Mouse (Mus musculus) heart, embryonic 14.5 days (tissue): Measurements from ENCODE around the gene Tmtc2. TPM values are rescaled to one million over a fixed set of nuclear protein-coding genes. Genes with fewer than 3 reads are reported as not detected.

Experiments
- ATAC-seq: fragments of 200-750 bp; cut with Nextera tagmentation; 2 replicates; pipeline ENCODE4 v1.8.0; 2017; ENCODE audit warnings: low read depth, moderate TSS enrichment; ENCODE audit not compliant: insufficient number of reproducible peaks, insufficient read depth, low FRiP score
- H3K27ac ChIP-seq, 2 experiments: fragments of 200-500 bp in 1 of 2; fragments of 300-500 bp in 1 of 2; sonication (generic) in 1 of 2; replicated peaks in 1 of 2; 2 replicates each; pipeline ENCODE4 v1.5.1; 2012 to 2014; ENCODE audit warnings: low read depth in 2 of 2, low read length in 2 of 2, control low read depth in 1 of 2, mild to moderate bottlenecking in 1 of 2, mixed read lengths in 1 of 2; ENCODE audit not compliant: control insufficient read depth in 1 of 2, insufficient read depth in 1 of 2
- H3K27me3 ChIP-seq: fragments of 300-500 bp; sonication (generic); 2 replicates; pipeline ENCODE4 v1.6.1; 2014; ENCODE audit warnings: mild to moderate bottlenecking, low read length, control low read depth; ENCODE audit not compliant: control insufficient read depth, insufficient read depth
- H3K36me3 ChIP-seq: fragments of 300-500 bp; sonication (generic); 2 replicates; pipeline ENCODE4 v1.6.1; 2014; ENCODE audit warnings: mild to moderate bottlenecking, control low read depth, low read length, mixed read lengths; ENCODE audit not compliant: control insufficient read depth, insufficient read depth
- H3K4me1 ChIP-seq, 2 experiments: fragments of 200-500 bp in 1 of 2; fragments of 300-500 bp in 1 of 2; sonication (generic) in 1 of 2; 2 replicates each; pipeline ENCODE4 v1.6.1; 2012 to 2014; ENCODE audit warnings: low read length in 2 of 2, control low read depth in 1 of 2, mixed read lengths in 1 of 2; ENCODE audit not compliant: control insufficient read depth in 2 of 2, insufficient read depth in 2 of 2
- H3K4me2 ChIP-seq: fragments of 300-500 bp; sonication (generic); 2 replicates; pipeline ENCODE4 v1.6.1; 2014; ENCODE audit warnings: mild to moderate bottlenecking, low read length
- H3K4me3 ChIP-seq, 2 experiments: fragments of 200-500 bp in 1 of 2; fragments of 300-500 bp in 1 of 2; sonication (generic) in 1 of 2; 2 replicates each; pipeline ENCODE4 v1.5.1; 2012 to 2014; ENCODE audit warnings: low read length in 2 of 2, mild to moderate bottlenecking in 2 of 2, control low read depth in 1 of 2, low read depth in 1 of 2, moderate library complexity in 1 of 2; ENCODE audit not compliant: control insufficient read depth in 1 of 2, insufficient read depth in 1 of 2
- H3K9ac ChIP-seq: fragments of 300-500 bp; sonication (generic); 2 replicates; pipeline ENCODE4 v1.6.1; 2014; ENCODE audit warnings: mild to moderate bottlenecking, low read length
- H3K9me3 ChIP-seq: fragments of 300-500 bp; sonication (generic); 2 replicates; pipeline ENCODE4 v1.6.1; 2016; ENCODE audit warnings: low read length, control low read depth; ENCODE audit not compliant: control insufficient read depth
- WGBS: fragments of 180-500 bp; shearing (Covaris S2); extraction: QIAGEN DNeasy Blood & Tissue Kit; methylation state at CpG from one replicate; pipeline ENCODE4 v1.1.7; 2014; 5-methylcytosine and 5-hydroxymethylcytosine counted together
- polyA plus RNA-seq: library from polyadenylated mRNA; unstranded; fragments of >200 nt; fragmentation: Nextera tagmentation; extraction: Ambion mirVana; gene quantifications from 2 replicates; pipeline ENCODE4 v1.2.1, GENCODE M21; 2014

The Tmtc2 gene
- polyA plus RNA-seq, 1 experiment from 2014 or later = 3.3 TPM

- ATAC-seq = no peak
- 74% methylated on average over 5 of the region's 5 CpGs for WGBS
- Histone ChIP-seq H3K9ac (no peak overlapping the region), H3K4me2 (no peak overlapping the region), H3K27me3 (no peaks in the 10 kb centered on the region), H3K4me3 (no peak overlapping the region), H3K27ac (no peak overlapping the region), H3K4me1 (no peaks in the 10 kb centered on the region), H3K36me3 (no peaks in the 10 kb centered on the region), H3K9me3 (no peaks in the 10 kb centered on the region)
Observed at GRCm38 (mm10) chr10:105165291-105165690, 409.0 kb downstream of the Tmtc2 start.

- Histone ChIP-seq H3K27me3 (no peaks in the 10 kb centered on the region), H3K36me3 (no peaks in the 10 kb centered on the region)
- no peak for ATAC-seq
Observed at GRCm38 (mm10) chr10:105153789-105154188, 420.5 kb downstream of the Tmtc2 start.

GRCm38 (mm10) chr10:105144382-105144781, 429.9 kb downstream of the Tmtc2 start:
- Histone ChIP-seq H3K27ac (no peak overlapping the region), H3K9me3 (no peaks in the 10 kb centered on the region), H3K4me1 (no peaks in the 10 kb centered on the region), H3K9ac (no peak overlapping the region), H3K4me3 (no peak overlapping the region), H3K4me2 (no peak overlapping the region), H3K36me3 (no peaks in the 10 kb centered on the region), H3K27me3 (no peaks in the 10 kb centered on the region)
- no peak for ATAC-seq
- WGBS = 58% methylated on average over 4 of the region's 4 CpGs

More at GRCm38 (mm10) chr10:105153789-105154188, 420.5 kb downstream of the Tmtc2 start:
- H3K4me2 ChIP-seq = no peak overlapping the region
- H3K9ac ChIP-seq = no peak overlapping the region
- H3K4me3 ChIP-seq = no peak overlapping the region
- no peaks in the 10 kb centered on the region for H3K9me3 ChIP-seq
- no peak overlapping the region for H3K27ac ChIP-seq
- H3K4me1 ChIP-seq = no peaks in the 10 kb centered on the region

GRCm38 (mm10) chr10:105142201-105142600, 432.1 kb downstream of the Tmtc2 start:
- ATAC-seq = no peak
- 62% methylated on average over 3 of the region's 3 CpGs for WGBS
- H3K9me3 ChIP-seq = no peaks in the 10 kb centered on the region
- H3K4me3 ChIP-seq = no peak overlapping the region
- H3K4me2 ChIP-seq = no peak overlapping the region
- H3K27ac ChIP-seq = no peak overlapping the region
- H3K9ac ChIP-seq = no peak overlapping the region
- no peaks in the 10 kb centered on the region; a peak in 1 of 4 replicates for H3K4me1 ChIP-seq
- H3K27me3 ChIP-seq = no peaks in the 10 kb centered on the region
- no peaks in the 10 kb centered on the region for H3K36me3 ChIP-seq
